Mouse (Mus musculus) lung, postnatal 0 days (tissue): ENCODE measurements around the gene Bcar3. TPM values are rescaled to one million over a fixed set of nuclear protein-coding genes. Genes with fewer than 3 reads are reported as not detected.

Experiments used
- ATAC-seq: fragments of 200-750 bp; cut with Nextera tagmentation; 2 replicates; pipeline ENCODE4 v1.8.0; 2017; ENCODE audit warnings: moderate library complexity
- DNase-seq: peaks from one replicate; pipeline ENCODE4 v3.0.0-alpha.2; 2016; ENCODE audit warnings: low spot score
- H3K27ac ChIP-seq: fragments of 300-500 bp; sonication (generic); 2 replicates; pipeline ENCODE4 v1.5.1; 2014; ENCODE audit warnings: antibody characterized with exemption, mild to moderate bottlenecking, low read length, mixed read lengths
- H3K27me3 ChIP-seq: fragments of 300-500 bp; sonication (generic); replicated peaks from 2 replicates; pipeline ENCODE4 v1.6.1; 2014; ENCODE audit warnings: low read length, mixed read lengths; ENCODE audit not compliant: insufficient read depth
- H3K36me3 ChIP-seq: fragments of 300-500 bp; sonication (generic); 2 replicates; pipeline ENCODE4 v1.6.1; 2014; ENCODE audit warnings: low read length, mixed read lengths; ENCODE audit not compliant: insufficient read depth
- H3K4me1 ChIP-seq: fragments of 300-500 bp; sonication (generic); 2 replicates; pipeline ENCODE4 v1.6.1; 2014; ENCODE audit warnings: antibody characterized with exemption, low read depth, low read length, mixed read lengths; ENCODE audit not compliant: insufficient read depth
- H3K4me2 ChIP-seq: fragments of 300-500 bp; sonication (generic); replicated peaks from 2 replicates; pipeline ENCODE4 v1.6.1; 2014; ENCODE audit warnings: low read depth, mild to moderate bottlenecking, low read length, moderate library complexity, mixed read lengths
- H3K4me3 ChIP-seq: fragments of 300-500 bp; sonication (generic); 2 replicates; pipeline ENCODE4 v1.5.1; 2014; ENCODE audit warnings: low read depth, low read length
- H3K9ac ChIP-seq: fragments of 300-500 bp; sonication (generic); replicated peaks from 2 replicates; pipeline ENCODE4 v1.6.1; 2014; ENCODE audit warnings: low read depth, mild to moderate bottlenecking
- H3K9me3 ChIP-seq: fragments of 300-500 bp; sonication (generic); 2 replicates; pipeline ENCODE4 v1.6.1; 2016; ENCODE audit warnings: low read length, mixed read lengths
- CTCF ChIP-seq: IDR thresholded peaks from 2 replicates; pipeline ENCODE4 v1.5.1; 2016; ENCODE audit warnings: antibody characterized with exemption, mild to moderate bottlenecking
- EP300 ChIP-seq: IDR thresholded peaks from 2 replicates; pipeline ENCODE4 v1.6.1; 2016; ENCODE audit warnings: antibody characterized with exemption, mild to moderate bottlenecking, control low read depth
- WGBS: fragments of 180-500 bp; shearing (Covaris S2); extraction: QIAGEN DNeasy Blood & Tissue Kit; methylation state at CpG from one replicate; pipeline ENCODE4 v1.1.7; 2014; 5-methylcytosine and 5-hydroxymethylcytosine counted together
- polyA plus RNA-seq: library from polyadenylated mRNA; unstranded; fragments of >200 nt; fragmentation: Nextera tagmentation; extraction: Ambion mirVana; gene quantifications from 2 replicates; pipeline ENCODE4 v1.2.1, GENCODE M21; 2015

Bcar3 gene
- polyA plus RNA-seq, 1 experiment from 2014 or later, result 38.3 TPM

DNA sequence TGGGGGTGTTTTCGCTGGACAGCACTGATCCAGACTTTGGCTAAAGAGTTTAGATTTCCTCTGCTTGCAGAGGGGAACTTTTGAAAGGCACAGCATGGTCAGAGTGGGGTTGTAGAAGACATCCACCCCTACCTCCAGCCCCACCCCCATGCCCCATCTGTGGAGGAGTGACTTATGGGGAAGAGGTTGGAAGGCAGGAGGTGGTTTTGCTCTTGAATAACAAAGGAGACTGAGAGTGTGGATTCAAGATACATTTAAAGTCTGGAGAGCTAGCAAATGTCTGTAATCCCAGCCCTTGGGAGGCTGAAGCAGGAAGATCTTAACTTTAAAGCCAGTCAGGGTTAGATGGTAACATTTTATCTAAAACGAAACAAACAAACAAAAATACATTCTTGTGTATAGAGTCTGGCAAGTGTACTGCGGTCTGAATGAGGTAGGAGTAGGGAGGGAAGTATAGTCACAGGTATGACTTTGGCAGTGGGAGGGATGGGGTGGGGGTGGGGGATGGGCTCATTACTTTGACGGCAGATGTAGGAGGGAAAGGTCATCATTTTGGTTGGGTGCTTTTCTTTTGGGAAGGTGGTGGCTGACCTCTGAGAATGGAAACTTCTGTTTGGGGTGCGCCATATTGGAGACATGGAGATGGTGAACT is 140.2 kb downstream of the Bcar3 start:
- Histone ChIP-seq H3K27me3 (no peaks in the 10 kb centered on the region), H3K9me3 (no peaks in the 10 kb centered on the region), H3K9ac (no peak overlapping the region), H3K27ac (no peak overlapping the region), H3K36me3 (no peaks in the 10 kb centered on the region), H3K4me3 (no peak overlapping the region), H3K4me1 (no peaks in the 10 kb centered on the region), H3K4me2 (no peak overlapping the region)
- WGBS, result 87% methylated on average over 5 of the region's 5 CpGs
- no peak for ATAC-seq
- no peak for DNase-seq
- no peak for TF ChIP-seq EP300
- TF ChIP-seq CTCF, result no peak

DNA sequence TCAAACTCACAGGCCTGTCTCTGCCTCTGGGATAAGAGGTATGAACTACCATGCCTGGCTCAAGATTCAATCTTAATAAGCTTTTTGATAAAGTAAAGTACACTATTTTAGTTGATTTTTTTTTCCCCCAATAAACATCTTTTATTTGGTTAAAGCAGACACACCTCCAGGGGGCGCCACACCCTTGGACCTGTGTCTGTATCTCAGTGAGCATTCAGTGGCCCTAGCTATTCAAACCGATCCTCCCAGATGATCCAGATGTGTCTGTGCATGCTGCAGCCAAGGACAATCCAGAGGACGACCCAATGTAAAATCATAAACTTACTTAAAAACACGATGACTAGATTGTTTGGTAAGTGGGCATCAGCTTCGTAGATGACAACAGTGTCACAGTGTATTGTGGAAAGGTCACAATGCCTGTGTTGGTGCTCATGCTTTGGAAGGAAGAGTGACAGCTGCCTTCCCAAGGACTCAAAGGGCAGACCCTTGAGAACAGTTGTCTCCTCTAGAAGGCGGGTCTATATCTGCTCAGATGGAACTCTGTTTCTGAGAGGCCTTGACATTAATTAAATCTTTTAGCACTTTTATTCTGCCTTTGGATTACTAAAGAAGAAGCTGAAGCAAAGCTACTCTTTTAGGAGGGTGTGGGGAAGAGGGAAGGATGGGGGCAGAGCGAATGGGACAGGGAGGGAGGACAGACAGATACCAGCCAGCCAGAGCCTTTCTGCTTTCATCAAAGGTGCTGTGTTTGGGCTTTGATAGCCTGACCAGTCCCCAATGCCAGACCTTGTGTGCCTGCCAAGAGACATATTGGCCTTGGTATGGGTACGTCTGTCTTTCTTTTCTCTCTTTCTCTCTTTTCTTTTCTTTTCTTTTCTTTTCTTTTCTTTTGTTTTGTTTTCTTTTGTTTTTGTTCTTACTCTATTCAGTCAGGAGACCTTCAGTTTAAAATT is 141.3 kb downstream of the Bcar3 start:
- no peaks in the 10 kb centered on the region for H3K4me1 ChIP-seq
- H3K9ac ChIP-seq, result no peak overlapping the region
- H3K36me3 ChIP-seq, result no peaks in the 10 kb centered on the region
- no peaks in the 10 kb centered on the region for H3K9me3 ChIP-seq
- DNase-seq, result no peak
- no peak overlapping the region for H3K4me2 ChIP-seq
- H3K27ac ChIP-seq, result no peak overlapping the region
- H3K27me3 ChIP-seq, result no peaks in the 10 kb centered on the region
- no peak for TF ChIP-seq EP300
- no peak for TF ChIP-seq CTCF
- H3K4me3 ChIP-seq, result no peak overlapping the region
- 91% methylated on average over 8 of the region's 8 CpGs for WGBS
- ATAC-seq, result no peak

GRCm38 (mm10) chr3:122438143-122438825 is 144.3 kb downstream of the Bcar3 start:
- no peak for DNase-seq
- no peak overlapping the region for H3K4me3 ChIP-seq
- H3K4me2 ChIP-seq, result no peak overlapping the region
- H3K9ac ChIP-seq, result no peak overlapping the region
- H3K36me3 ChIP-seq, result no peaks in the 10 kb centered on the region
- no peak overlapping the region for H3K27ac ChIP-seq
- H3K4me1 ChIP-seq, result no peaks in the 10 kb centered on the region
- ATAC-seq, result peak; percentile 28; the same call in 1 of the 2 replicates
- 59% methylated on average over 7 of the region's 7 CpGs for WGBS
- H3K9me3 ChIP-seq, result no peaks in the 10 kb centered on the region
- TF ChIP-seq EP300 (peak; percentile 54), CTCF (no peak)
- H3K27me3 ChIP-seq, result no peaks in the 10 kb centered on the region

DNA sequence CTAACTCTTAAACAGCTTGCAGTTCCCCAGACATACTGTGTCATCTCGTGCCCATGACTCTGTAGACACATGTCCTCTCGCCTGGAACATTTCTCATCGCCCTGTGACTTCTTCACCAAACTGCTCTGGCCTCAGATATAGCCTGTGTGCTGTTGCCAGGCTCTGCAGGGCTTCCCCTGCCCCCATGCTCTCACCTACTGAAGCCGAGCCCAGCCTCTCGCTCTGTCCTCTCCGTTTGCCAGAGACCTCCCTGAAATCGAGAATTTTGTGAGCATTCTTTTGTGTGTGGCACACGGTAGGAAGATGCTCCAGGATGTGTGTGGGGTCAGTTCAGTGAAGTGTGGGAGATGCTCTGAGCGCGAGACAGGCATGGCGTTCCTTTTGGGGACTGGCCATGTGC is 151.8 kb downstream of the Bcar3 start:
- no peak overlapping the region for H3K27ac ChIP-seq
- H3K9me3 ChIP-seq, result no peaks in the 10 kb centered on the region
- H3K4me1 ChIP-seq, result no peaks in the 10 kb centered on the region
- DNase-seq (no peak), ATAC-seq (no peak)
- no peak overlapping the region for H3K4me2 ChIP-seq
- no peaks in the 10 kb centered on the region for H3K27me3 ChIP-seq
- no peak for TF ChIP-seq CTCF
- no peak for TF ChIP-seq EP300
- no peak overlapping the region for H3K9ac ChIP-seq
- 85% methylated on average over 11 of the region's 11 CpGs for WGBS
- H3K36me3 ChIP-seq, result no peaks in the 10 kb centered on the region
- H3K4me3 ChIP-seq, result no peak overlapping the region

- Histone ChIP-seq H3K4me2 (no peak overlapping the region), H3K9ac (no peak overlapping the region), H3K27me3 (no peaks in the 10 kb centered on the region), H3K4me1 (no peaks in the 10 kb centered on the region), H3K4me3 (no peak overlapping the region), H3K27ac (no peak overlapping the region), H3K9me3 (no peaks in the 10 kb centered on the region), H3K36me3 (no peaks in the 10 kb centered on the region)
- WGBS, result 74% methylated on average over 8 of the region's 8 CpGs
- no peak for TF ChIP-seq EP300
- TF ChIP-seq CTCF, result no peak
- DNase-seq, result no peak
- no peak for ATAC-seq
Observed at GRCm38 (mm10) chr3:122446678-122447077, 152.7 kb downstream of the Bcar3 start.

- no peak for TF ChIP-seq EP300
- TF ChIP-seq CTCF, result no peak
- Histone ChIP-seq H3K27ac (no peak overlapping the region), H3K27me3 (no peaks in the 10 kb centered on the region), H3K9ac (no peak overlapping the region), H3K36me3 (no peaks in the 10 kb centered on the region), H3K4me3 (no peak overlapping the region), H3K4me1 (no peaks in the 10 kb centered on the region), H3K4me2 (no peak overlapping the region), H3K9me3 (no peaks in the 10 kb centered on the region)
- WGBS, result 97% methylated on average over 13 of the region's 13 CpGs
- ATAC-seq (no peak), DNase-seq (no peak)
Observed at GRCm38 (mm10) chr3:122448196-122448595, 154.3 kb downstream of the Bcar3 start.
